Mouse (Mus musculus): ENCODE data around the gene Pdzd4. TPM values are rescaled to one million over a fixed set of nuclear protein-coding genes. Genes with fewer than 3 reads are reported as not detected.
A peak's percentile ranks its signal among the peaks of the same experiment; 100 is the strongest.

Pdzd4 gene
- 1 to 10 TPM; 1.7 to 1.8 TPM for total RNA-seq (2021)

DNA sequence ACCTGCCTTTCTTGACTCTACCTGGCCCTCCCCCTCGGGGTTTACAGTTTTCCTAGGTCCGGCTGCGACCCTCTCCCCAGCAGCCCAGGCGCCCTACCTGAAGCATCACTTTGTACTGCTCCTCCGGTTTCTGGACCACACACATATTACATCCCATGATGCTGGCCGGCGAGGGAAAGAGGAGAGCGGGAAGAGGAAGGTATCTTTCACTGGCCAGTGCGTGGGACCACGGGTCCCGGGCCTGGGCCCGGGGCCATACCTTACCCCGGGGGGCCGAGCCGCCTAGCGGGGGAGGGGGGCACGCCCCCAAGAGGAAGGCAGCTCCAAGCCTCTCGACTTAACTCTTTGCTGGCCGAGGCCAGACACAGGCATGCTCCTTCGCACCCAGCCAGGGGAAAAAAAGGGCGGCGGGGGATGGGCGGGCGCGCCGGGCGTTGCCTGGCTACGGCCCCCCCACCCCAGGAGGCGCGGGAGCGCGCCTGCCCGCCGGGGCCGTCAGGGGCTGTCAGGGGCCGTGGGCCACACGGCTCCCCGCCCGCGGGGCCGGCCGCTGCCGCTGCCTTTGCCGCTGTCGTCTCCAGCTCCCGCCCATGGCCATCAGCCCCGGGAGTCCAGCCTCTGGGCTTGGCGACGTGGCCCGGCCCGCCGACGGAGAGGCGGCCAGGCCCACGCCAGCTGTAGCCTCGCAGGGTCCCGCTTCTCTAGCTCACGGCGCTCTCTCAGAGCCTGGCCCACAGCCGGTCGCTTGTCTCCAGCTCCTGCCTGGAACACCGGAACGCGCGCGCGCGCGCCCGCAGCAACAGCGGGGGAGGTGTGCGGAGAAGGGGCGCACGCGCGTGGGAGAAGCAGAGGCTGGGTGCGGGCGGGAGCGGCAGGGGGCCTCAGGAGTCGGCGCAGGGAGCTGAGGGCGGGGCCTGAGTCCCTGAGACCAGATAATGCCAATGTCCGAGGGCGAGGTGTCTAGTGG is at the start of gene Pdzd4:
Gene Pdzd4, minus strand, starts transcription at position 785 of the 967 bp plus-strand sequence.
- DNase-seq (ENCODE audit: low spot score), result no peak
- intact Hi-C loops (cut with DNase I), result no loop called here

DNA sequence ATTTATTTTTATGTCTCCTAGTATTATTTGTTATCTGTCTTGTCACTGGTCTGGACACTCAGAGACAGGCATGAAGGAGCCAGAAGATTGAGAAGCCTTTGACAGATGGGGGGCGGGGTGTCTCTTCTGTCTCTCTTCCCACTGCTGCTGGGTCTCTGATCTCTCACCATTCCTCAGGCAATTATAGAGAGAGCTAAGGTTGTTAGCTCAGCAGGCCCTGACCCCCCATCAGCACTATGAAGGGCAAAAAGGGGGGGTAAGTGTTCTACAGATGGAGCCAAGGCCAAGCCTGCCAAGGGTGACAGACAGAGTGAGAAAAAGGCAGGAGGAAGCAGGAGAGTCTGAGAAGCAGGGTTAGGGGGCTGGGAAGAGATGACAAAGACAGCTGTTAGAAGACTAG is 47.2 kb upstream of the Pdzd4 start:
- intact Hi-C loops (cut with DNase I), result no loop called here
- no peak for DNase-seq (ENCODE audit: low spot score)

DNA sequence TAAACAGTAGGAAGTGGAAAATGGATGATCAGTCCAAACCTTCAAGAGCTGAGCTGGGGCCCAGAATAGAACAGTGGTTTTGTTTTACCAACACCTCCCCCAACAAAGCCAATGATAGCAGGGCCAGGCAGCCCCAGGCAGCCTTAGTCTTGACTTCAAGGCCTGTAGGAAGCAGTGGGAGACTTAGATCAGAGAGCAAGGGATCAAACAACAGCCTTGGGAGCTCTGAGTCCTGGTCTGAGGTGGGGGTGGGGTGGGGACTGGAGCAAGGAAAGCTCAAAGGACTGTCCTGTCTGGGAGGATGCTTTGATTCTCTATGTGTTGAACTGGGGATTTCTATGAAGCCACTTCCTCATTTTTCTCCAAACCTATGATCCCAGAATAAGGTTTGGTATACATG is 46.7 kb upstream of the Pdzd4 start:
- no peak for DNase-seq (ENCODE audit: low spot score)
- intact Hi-C loops (cut with DNase I), result no loop called here

DNA sequence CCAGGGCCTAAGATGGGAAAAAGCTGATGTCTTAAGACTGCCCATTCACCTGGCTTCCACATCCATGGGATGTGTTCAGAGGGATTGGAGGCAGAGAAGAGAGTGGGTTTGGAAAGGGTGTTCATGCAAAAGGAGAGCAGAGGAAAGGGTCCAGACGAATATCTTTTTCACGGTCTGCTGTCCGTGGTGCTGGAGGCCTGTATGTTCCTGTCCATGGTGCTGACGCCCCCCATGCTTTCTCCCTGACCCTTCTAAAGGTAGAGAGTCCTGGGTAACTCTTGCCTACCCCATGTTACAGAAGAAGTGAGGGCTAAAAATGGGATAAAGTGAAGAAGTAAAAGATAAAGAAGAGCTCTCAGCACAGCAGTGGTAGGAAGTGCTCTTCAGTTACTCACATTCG is 44.6 kb upstream of the Pdzd4 start:
- DNase-seq (ENCODE audit: low spot score), result no peak
- intact Hi-C loops (cut with DNase I), result no loop called here

DNA sequence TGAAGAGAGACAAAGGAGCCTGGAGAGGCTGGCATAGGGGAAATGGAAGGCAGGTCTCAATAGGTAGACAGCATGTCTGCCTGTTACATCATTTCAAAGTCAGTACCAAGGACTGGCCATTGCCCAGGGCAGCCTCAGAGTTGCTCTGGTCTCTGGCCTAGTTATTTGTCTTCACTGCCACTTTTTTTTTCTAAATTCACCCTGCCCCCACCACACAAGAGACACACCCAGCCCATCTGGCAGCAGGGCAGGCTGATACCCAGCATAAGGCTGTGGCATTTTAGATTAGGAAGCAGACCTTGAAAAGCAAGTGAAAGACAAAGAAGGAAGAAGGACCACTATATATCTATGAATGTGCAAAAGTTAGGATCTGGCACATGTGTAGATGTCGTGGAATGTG is 43.1 kb upstream of the Pdzd4 start:
- no peak for DNase-seq (ENCODE audit: low spot score)
- intact Hi-C loops (cut with DNase I), result no loop called here

DNA sequence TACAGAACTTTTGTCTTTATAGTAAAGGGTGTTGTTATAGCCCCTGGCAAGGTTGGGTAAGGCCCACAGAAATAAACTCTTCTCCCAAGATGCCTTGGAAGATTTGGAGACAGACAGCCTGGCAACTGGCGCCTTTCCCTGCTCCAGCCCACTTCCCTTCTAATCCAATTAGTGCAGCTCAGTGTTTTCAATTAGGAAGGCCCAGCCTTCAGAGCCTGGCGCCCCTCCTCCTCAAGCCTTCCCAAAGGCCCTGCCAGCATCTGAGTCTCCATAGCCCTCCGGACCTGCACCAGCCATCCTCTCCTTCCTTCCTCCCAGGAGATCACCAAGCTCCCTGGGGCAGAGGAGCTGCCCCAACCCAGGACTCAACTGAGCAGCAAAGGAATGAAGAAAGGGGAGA is 42.5 kb upstream of the Pdzd4 start:
- no peak for DNase-seq (ENCODE audit: low spot score)
- intact Hi-C loops (cut with DNase I), result no loop called here

DNA sequence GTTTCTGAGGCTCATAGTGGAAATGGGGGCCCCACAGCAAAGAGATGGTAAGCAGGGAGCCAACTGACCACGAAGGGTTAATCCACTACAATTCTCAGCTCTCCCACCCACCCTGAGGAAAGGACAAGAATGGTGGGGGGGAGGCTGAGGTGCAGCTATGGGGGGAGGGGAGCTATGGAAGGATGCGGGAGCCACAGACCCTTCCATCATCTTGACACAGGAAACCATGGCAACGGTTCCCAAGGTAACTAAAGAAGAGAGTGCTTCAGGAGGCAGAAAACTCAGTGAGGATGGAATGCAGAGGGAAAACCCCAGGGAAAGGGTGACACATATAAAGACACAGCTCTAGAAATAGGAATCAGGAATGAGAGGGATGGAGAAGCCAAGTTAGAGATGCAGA is 39.9 kb upstream of the Pdzd4 start:
- intact Hi-C loops (cut with DNase I), result no loop called here
- DNase-seq (ENCODE audit: low spot score), result no peak

DNA sequence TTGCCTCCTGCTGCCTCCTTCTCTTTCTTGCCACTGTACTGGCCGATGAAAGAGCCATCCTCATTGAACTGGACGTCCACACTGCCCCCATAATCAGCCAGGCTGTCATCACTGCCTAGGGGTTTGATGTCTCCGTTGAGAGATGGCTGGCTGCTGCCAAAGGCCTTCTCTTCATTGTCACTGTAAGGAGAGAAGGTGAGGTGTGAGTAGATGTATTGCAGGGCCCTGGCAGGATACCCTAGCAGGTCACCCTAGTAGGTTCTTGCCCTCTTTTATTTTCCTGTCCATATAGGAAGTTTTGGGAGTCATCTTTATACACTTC is 30.3 kb upstream of the Pdzd4 start:
- intact Hi-C loops (cut with DNase I), result no loop called here
- DNase-seq (ENCODE audit: low spot score), result no peak

DNA sequence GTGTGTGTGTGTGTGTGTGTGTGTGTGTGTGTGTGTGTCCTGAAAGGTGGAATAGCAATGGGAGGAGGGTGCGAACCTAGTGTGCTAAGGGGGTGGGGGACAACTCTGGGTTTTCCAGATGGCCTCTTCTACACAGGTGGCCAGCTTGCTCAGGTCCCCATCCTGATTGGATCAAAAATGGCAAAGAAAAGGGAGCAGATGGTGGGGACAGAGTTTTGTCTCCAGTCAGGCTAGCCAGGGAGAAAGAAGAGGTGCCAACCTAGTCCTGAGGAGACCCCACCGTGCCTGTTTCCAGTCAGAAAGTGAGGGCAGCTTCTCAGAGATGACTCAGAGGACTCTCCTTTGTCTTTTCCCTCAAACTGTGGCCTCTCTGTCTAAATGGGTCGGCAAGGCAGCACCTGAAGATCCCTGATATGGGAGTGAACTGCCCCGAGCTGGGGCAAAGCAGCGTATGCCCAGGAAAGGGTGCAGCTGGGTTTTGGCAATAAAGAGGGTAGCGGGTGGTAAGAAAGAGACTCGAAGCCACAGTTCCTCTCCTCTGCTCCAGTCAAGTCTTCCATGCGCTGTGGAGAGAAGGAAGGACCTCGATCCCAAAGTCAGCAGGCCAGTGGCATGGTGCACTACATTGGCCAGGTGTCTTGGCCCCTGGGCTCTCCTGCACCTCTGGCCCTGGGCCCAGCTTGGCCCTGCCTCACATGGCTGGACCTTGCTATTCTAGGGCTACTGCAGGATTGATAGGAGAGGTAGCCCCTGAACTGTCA is 29.7 kb upstream of the Pdzd4 start:
- intact Hi-C loops (cut with DNase I), result no loop called here
- DNase-seq (ENCODE audit: low spot score), result no peak

DNA sequence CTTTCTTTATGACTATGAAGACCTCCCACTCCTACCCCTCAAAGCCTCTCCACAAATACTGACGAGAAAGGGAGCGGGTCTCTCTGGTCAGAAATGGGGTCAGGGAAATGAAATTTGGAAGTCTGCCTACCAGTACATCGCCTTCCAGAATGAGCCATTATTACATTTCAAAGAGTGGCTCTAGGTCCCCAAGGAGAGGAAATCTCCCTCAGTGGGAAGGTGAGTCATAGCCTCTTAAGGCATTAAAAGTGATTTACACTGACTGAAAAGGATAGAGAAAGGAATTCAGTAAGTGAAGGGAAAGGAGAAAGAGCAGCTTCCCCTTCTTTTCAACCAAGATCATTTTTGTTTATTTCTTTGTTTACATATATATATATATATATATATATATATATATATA is 11.9 kb upstream of the Pdzd4 start:
- no peak for DNase-seq (ENCODE audit: low spot score)
- intact Hi-C loops (cut with DNase I), result no loop called here

DNA sequence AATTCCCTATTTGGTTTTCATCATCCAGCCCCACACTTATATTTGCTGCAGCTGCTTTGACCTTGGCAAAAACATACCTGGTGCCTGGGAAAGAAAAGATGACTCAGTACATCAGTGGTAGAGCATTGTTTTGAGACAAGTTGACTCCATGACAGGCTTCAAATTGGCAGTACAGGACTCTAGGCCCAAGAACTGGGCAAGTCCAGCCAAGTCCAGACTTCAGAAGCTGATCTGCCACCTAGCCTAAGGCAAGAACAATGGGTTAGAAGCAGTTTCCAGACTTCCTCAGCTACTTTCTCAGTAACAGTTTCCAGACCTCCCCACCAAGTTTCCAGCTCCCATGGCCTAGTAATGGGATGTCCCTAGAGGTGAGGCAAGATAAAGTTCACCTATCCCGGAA is 11.0 kb upstream of the Pdzd4 start:
- DNase-seq (ENCODE audit: low spot score), result no peak
- intact Hi-C loops (cut with DNase I), result no loop called here

DNA sequence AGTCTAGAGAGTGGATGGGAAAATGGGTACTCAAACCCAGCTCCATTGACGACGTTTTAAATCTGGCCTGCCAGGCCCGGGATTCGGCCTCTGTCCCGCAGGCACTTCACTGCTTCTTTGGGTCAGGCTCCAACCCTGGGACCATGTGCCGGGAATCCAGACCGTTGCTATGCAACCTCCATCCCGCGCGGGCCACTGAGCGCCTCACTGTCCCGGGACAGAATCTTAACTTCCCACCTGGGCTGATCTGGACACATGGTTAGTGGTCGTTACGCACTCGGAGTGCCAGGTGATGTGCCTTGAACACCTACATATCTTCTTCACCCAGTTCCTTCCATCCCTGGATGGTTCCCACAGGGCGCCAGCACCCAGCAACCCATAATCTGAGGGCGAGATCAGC is 1.0 kb downstream of the Pdzd4 start:
- DNase-seq (ENCODE audit: low spot score), result no peak

DNA sequence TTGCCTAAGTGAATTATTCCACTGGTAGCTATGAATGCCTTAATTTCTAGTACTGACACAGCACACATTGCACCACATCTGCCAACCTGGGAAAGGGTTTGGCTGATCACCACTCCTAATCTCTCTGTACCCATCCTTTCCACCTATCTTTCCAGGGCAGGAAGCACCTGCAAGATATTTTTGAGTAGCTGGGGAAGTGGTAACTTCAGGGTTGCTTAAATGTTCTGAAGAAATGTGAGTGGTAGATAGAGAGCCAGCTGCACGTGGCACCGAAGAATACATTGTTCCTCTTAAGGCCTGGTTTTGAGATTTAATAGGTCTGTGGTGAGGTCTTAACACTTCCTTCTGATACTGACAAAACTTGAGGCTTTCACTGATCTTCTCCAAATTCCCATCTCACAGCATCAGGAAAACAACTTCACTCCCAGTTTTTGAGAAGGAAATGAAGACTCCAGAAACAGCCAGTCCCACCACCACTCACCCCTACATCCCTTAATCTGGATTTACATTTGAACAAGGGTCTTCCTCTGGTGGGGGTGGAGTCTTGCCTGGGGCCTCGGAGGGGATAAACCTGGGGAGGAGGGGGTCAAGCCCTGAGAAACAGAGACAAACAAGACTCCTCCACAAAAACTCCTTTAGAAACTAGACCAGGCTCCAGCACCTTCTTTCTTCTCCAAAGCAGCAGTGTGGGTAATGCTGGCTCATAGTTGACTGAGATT is 8.0 kb downstream of the Pdzd4 start:
- DNase-seq (ENCODE audit: low spot score), result no peak
- intact Hi-C loops (cut with DNase I), result no loop called here

More for the DNA sequence above, 1.0 kb downstream of the Pdzd4 start:
- intact Hi-C loops (cut with DNase I), result no loop called here

DNA sequence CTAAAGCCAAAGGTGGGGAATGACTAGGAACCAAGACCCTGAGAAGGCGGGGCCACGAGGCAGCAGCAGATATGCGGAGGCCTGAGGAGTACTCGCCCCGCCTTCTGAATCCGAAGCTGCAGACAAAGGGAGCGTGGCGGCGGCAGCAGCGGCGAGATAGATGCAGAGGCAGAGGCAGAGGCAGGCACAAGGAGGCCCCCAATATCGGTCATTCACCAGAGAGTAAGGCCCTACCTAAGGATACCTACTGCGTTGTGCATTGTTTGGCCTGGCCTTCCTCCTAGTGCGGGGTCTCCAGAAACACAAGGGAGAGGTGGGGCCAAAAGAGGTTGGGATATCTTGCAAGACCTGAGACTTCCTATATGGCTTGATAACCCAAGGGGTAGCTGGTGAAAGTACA is 9.7 kb downstream of the Pdzd4 start:
- intact Hi-C loops (cut with DNase I), result no loop called here
- no peak for DNase-seq (ENCODE audit: low spot score)

DNA sequence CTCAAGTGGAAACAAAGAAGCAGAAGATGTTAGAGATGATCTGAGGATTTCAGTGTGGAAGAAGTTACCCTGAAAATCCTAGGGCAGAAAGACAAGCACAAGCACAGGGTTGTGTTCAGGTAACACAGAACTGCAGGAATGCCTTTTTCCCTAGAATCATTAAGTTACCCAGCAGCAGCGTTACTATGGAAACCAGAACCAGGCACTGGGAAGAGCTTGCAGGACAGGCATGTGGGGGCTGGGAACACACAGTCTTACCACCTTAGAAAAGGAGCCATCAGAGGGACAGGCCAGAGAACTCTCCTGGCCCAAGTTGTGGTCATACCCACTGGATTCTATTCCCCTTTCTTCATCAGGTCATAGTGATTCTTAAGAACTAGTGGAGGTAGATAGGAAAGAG is 19.0 kb downstream of the Pdzd4 start:
- intact Hi-C loops (cut with DNase I), result no loop called here
- no peak for DNase-seq (ENCODE audit: low spot score)

DNA sequence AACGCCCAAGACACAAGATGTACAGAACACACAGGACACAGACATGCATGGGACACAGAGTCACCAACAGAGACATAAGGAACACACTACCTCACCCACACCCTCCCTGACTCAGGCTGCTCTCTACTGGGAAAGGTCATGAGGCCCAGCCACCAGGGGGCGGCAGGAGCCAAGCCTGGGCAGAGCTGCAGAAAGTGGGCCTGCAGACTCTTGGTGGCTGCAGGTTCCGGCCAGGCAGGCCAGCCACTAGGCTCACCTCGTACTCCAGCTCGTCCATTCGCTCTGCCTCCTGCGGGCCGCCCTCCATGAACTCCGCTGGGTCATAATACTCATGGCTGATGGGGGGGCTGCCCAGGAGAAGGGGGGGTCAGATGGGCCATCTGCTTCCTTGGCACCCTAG is 26.3 kb downstream of the Pdzd4 start:
- intact Hi-C loops (cut with DNase I), result loop anchor here (2.0 to 10.0 kb wide), 3 partner anchors 99 to 744 kb away; partner anchors contain the start of gene L1cam
- peak; percentile 34 for DNase-seq (ENCODE audit: low spot score)

DNA sequence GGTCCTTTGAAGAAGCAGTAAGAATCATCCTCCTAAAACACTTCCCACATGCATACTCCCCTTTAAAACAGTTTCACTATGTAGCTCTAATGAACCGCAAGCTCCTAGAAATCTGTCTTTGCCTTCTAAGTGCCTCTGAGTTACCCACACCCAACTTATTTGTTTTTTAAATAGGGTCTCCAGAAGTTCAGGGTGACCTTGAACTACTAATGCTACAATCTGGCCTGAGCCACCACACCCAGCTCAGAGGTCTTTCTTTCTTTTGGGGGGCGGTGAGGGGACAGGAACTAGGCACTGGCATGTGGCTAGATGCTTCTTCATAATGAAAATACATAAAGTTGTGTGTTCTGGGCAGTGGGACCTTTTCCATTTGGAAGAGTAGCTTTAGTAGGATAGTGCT is 27.3 kb downstream of the Pdzd4 start:
- no peak for DNase-seq (ENCODE audit: low spot score)
- intact Hi-C loops (cut with DNase I), result loop anchor here (5.0 to 10.0 kb wide), 2 partner anchors 100 to 743 kb away; partner anchors contain the start of gene L1cam

DNA sequence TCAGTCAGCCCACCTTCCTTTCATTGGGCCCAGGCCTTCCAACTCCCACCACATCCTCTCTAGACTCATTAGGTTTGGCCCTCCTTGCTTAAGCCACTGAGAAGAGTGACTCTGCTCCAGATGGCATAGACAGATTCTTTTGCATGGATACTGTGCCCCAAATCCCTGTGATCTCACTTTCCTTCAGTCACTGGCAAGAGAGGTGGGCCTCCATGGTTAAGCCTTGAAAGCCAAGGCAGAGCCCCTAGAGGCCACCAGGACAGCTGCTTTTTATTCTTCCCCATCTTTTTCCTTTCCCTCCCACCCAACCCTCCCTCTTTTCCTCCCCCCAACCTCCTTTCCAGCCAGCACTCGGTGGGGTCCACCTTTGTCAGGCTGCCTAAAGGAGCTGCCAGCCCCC is 31.3 kb downstream of the Pdzd4 start:
- intact Hi-C loops (cut with DNase I), result loop anchor here (10.0 kb wide), 1 partner anchor 739 kb away; no protein-coding TSS in a partner anchor
- no peak for DNase-seq (ENCODE audit: low spot score)

DNA sequence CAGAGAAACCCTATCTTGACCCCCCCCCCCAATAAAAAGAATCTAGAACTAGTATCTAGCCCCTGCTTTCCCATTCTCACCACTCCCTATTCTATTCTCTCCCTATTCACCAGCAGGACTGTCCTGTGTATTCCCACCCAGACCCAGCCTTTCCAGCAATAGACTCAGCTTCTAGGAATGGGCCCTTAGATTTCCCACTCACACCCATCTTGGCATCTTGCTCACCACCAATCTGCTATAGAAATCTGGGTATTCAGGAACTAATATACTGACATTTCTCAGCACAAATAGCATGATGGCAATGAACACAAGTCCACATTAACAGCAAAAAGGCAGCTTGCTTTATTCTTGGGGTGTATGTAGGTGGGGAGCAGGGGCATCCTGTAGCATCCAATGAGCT is 31.7 kb downstream of the Pdzd4 start:
- intact Hi-C loops (cut with DNase I), result loop anchor here (10.0 kb wide), 1 partner anchor 738 kb away; no protein-coding TSS in a partner anchor

DNA sequence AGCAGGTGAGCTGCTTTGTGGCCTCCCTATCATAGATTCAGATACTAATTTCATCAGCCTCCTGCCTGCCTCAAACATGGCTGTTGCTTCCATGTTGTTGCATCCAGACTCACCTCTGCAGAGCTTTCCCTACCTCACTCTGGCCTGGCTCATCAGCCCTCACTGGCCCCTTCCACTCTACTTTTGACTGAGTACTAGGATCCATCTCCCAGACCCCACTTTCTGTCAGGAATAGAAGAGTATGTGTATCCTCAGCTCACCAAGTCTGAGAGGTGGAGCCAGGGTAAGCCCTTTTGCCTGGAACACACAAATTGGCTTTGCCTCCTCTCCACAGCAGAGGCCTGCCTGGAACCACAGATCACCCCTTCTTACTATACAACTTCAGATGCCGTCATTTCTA is 36.3 kb downstream of the Pdzd4 start:
- DNase-seq (ENCODE audit: low spot score), result no peak
- intact Hi-C loops (cut with DNase I), result loop anchor here (5.0 kb wide), 1 partner anchor 71 kb away; the partner anchor contains the start of genes Abcd1 and Bcap31

More for the DNA sequence above, 31.7 kb downstream of the Pdzd4 start:
- DNase-seq (ENCODE audit: low spot score), result no peak

Data from heart, postnatal 25 days (tissue).